Mouse (Mus musculus): Measurements from ENCODE around the gene Nucks1. TPM values are rescaled to one million over a fixed set of nuclear protein-coding genes. Genes with fewer than 3 reads are reported as not detected.

Gene Nucks1
- polyA plus RNA-seq, 1 experiment from 2014 or later: 49.2 TPM

GRCm38 (mm10) chr1:131961004-131961403 lies 50.7 kb downstream of the Nucks1 start:
- H3K36me3 ChIP-seq (replicated peaks): no peaks in the 10 kb centered on the region
- no peak overlapping the region for H3K4me3 ChIP-seq
- H3K27me3 ChIP-seq (replicated peaks): peaks cover 8% of the 10 kb centered on the region
- WGBS: 71% methylated on average over 2 of the region's 2 CpGs
- H3K9me3 ChIP-seq: no peaks in the 10 kb centered on the region
- H3K9ac ChIP-seq: no peak overlapping the region
- no peak overlapping the region for H3K4me2 ChIP-seq
- peaks cover 12% of the 10 kb centered on the region for H3K4me1 ChIP-seq
- H3K27ac ChIP-seq: no peak overlapping the region
- ATAC-seq (replicated peaks): no peak

DNA sequence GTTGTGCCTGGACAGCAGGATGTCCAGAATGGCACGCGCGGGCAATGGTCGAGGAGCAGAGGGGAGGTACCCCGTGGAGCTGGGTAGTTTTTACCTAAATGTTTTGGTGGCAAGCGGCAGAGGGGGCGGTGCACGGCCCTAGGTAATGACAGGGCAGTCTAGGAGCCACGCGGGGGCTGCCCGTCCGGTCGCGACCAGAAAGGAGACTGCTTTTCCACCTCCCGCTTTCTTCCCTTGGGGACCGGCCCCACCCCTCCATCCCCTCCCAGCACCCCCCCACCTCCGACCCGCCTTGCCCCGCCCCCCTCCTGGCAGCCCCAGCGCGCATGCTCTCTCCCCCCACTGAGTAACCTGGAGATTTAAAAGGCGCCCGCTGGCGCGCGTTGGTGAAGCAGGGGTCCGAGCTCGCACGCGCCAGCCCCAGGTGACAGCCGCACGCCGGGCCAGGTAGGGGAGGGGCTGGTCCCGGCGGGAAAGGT lies 52.3 kb downstream of the Nucks1 start, which contains the start of gene Slc45a3:
Gene Slc45a3 (plus strand): TSS at position 362 of the 479 bp plus-strand sequence.
- Histone ChIP-seq H3K27me3 (replicated peaks) (peaks cover 8% of the 10 kb centered on the region), H3K9ac (peak within 1 kb of the TSS; percentile 66), H3K36me3 (replicated peaks) (no peaks in the 10 kb centered on the region), H3K9me3 (no peaks in the 10 kb centered on the region), H3K4me3 (peak within 1 kb of the TSS; percentile 85), H3K27ac (no peak within 1 kb of the TSS), H3K4me2 (peak within 1 kb of the TSS; percentile 99), H3K4me1 (peaks cover 15% of the 10 kb centered on the region)
- peak; percentile 86 for ATAC-seq (replicated peaks)
- under 1% methylated on average over 34 of the region's 35 CpGs for WGBS

DNA sequence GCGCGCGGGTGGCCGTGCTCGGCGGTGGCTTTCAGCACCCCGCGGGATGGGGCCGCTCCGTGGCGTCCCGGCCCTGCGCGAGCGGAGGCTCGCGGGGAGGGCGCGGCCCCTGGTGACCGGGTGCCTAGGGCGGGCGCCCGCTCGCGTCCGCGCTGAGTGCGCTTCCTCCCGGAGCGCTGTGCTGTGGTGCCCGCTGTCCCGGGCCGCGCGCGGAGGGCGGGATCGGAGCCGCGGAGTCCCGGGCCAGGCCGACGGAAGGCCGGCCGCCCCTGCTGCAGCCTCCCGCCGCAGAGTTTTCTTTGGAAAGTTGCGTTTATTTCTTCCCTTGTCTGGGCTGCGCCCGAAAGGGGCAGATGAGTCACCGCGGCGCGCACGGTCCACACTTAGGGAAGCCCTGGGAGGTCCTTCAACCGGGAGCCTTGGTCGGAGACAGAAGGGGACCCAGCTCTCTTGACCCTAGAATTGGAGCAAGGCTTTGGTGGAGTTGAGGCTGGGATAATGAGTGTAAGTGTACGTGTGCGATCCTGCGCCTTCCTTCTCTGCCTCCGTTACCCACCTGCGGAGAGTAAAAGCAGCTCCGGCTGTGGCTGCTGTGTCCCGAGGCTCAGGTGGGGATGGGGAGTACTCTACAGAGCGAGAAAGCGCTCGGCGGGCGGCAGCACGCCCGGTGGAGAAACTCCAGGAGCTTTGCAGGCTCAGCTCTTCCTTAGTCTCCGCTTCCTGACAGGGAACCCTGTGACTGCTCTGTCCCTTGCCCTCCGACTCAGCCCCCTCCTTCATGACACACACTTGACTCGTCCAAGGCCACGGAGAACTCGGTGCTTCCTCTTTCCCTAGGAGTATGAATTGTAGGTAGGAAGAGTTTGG lies 53.0 kb downstream of the Nucks1 start:
- peak overlapping the region; percentile 99 for H3K4me2 ChIP-seq
- under 1% methylated on average over 75 of the region's 76 CpGs for WGBS
- peaks cover 8% of the 10 kb centered on the region for H3K27me3 ChIP-seq (replicated peaks)
- peak overlapping the region; percentile 85 for H3K4me3 ChIP-seq
- no peak overlapping the region for H3K27ac ChIP-seq
- peak; percentile 75 for ATAC-seq (replicated peaks)
- no peaks in the 10 kb centered on the region for H3K9me3 ChIP-seq
- H3K36me3 ChIP-seq (replicated peaks): no peaks in the 10 kb centered on the region
- H3K4me1 ChIP-seq: peaks cover 15% of the 10 kb centered on the region
- peak overlapping the region; percentile 66 for H3K9ac ChIP-seq

DNA sequence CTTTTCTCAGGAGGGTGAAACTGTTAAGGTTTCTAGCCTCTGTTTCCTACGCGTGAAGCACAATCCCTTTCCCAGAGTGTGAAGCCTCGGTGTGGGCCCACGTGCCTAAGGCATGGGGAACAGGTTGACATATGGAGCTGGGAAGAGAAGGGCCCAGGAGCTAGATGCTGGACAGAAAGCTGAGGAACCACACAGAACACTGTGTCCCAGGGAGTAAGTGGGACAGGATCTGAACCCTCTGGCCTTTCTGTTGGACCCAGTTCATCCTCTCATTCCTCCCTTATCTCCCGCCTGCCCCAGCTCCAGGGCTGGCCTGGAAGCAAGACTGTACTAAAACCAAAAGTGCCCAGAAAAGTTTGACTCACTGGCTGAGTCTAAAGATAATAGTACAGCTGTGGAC lies 53.8 kb downstream of the Nucks1 start:
- Histone ChIP-seq H3K4me1 (peaks cover 15% of the 10 kb centered on the region), H3K4me3 (peak overlapping the region; percentile 85), H3K9ac (peak overlapping the region; percentile 66; the same call in 1 of the 2 replicates), H3K27me3 (replicated peaks) (peaks cover 8% of the 10 kb centered on the region), H3K4me2 (peak overlapping the region; percentile 99), H3K9me3 (no peaks in the 10 kb centered on the region), H3K27ac (no peak overlapping the region), H3K36me3 (replicated peaks) (no peaks in the 10 kb centered on the region)
- no peak for ATAC-seq (replicated peaks)
- WGBS: 21% methylated on average over 5 of the region's 5 CpGs

GRCm38 (mm10) chr1:131964580-131964979 lies 54.2 kb downstream of the Nucks1 start:
- Histone ChIP-seq H3K9ac (no peak overlapping the region), H3K4me3 (no peak overlapping the region), H3K27ac (no peak overlapping the region), H3K36me3 (replicated peaks) (no peaks in the 10 kb centered on the region), H3K27me3 (replicated peaks) (peaks cover 8% of the 10 kb centered on the region), H3K4me1 (peaks cover 15% of the 10 kb centered on the region), H3K9me3 (no peaks in the 10 kb centered on the region), H3K4me2 (peak overlapping the region; percentile 99; the same call in 1 of the 2 replicates)
- WGBS: 58% methylated on average over 7 of the region's 7 CpGs
- no peak for ATAC-seq (replicated peaks)

DNA sequence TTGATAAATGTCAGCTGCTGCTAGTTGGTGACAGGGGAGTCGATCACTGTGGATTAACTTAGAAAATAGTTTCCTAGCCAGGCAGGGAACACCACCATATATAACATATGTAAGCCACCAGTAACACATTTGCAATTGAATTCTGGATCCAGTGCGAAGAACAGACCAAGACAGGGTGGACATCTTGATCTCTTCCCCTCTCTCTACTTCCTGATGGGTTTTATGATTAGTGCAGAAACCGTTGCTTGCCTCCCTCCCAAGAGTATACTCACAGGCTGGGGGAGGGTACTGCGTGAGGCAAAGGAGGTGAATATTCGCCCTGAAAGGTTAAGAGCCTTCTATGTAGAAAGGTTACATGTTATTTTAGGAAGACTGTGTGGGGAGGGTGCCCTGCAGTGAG lies 55.5 kb downstream of the Nucks1 start:
- WGBS: 38% methylated on average over 5 of the region's 5 CpGs
- Histone ChIP-seq H3K27ac (no peak overlapping the region), H3K9me3 (no peaks in the 10 kb centered on the region), H3K4me1 (peaks cover 19% of the 10 kb centered on the region), H3K9ac (no peak overlapping the region), H3K36me3 (replicated peaks) (no peaks in the 10 kb centered on the region), H3K4me2 (no peak overlapping the region), H3K27me3 (replicated peaks) (peaks cover 8% of the 10 kb centered on the region), H3K4me3 (no peak overlapping the region)
- no peak for ATAC-seq (replicated peaks)

- Histone ChIP-seq H3K9me3 (no peaks in the 10 kb centered on the region), H3K36me3 (replicated peaks) (no peaks in the 10 kb centered on the region), H3K4me2 (no peak overlapping the region), H3K4me3 (no peak overlapping the region), H3K27me3 (replicated peaks) (peaks cover 6% of the 10 kb centered on the region), H3K9ac (no peak overlapping the region), H3K27ac (no peak overlapping the region), H3K4me1 (peaks cover 29% of the 10 kb centered on the region)
- 72% methylated on average over 7 of the region's 7 CpGs for WGBS
- ATAC-seq (replicated peaks): no peak
These were observed 57.0 kb downstream of the Nucks1 start for GRCm38 (mm10) chr1:131967336-131967735.

GRCm38 (mm10) chr1:131968556-131968955 lies 58.2 kb downstream of the Nucks1 start:
- H3K9ac ChIP-seq: no peak overlapping the region
- no peaks in the 10 kb centered on the region for H3K36me3 ChIP-seq (replicated peaks)
- no peak overlapping the region for H3K4me2 ChIP-seq
- H3K27ac ChIP-seq: no peak overlapping the region
- H3K4me1 ChIP-seq: peaks cover 29% of the 10 kb centered on the region
- 26% methylated on average over 3 of the region's 3 CpGs for WGBS
- H3K4me3 ChIP-seq: no peak overlapping the region
- H3K9me3 ChIP-seq: no peaks in the 10 kb centered on the region
- H3K27me3 ChIP-seq (replicated peaks): 0 out of 2 replicates have a peak, but pooled peaks cover 2% of the 10 kb centered on the region
- no peak for ATAC-seq (replicated peaks)

DNA sequence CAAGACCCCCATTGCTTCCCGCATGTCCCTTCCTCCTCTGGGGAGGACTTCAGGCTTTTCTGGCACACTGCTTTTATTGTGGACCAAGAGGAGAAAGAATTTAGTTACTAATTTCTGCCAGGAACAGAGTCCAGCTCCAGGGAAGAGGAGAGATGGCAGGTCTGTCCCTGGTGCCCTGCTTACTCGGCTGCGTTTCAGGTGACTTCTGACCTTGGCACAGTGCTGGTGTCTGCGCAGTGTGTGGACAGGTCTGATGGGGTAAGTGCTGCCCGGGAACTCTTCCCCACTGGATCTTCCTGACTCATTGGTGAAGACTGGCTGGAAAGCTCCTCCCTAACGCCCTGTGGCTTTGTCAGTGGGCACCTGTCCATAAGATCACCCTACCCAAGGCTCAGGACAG lies 58.6 kb downstream of the Nucks1 start:
- Histone ChIP-seq H3K4me1 (peaks cover 25% of the 10 kb centered on the region), H3K27ac (no peak overlapping the region)
- ATAC-seq (replicated peaks): no peak

GRCm38 (mm10) chr1:131969825-131970224 lies 59.5 kb downstream of the Nucks1 start:
- peaks cover 25% of the 10 kb centered on the region for H3K4me1 ChIP-seq
- H3K4me3 ChIP-seq: no peak overlapping the region
- 39% methylated on average over 4 of the region's 4 CpGs for WGBS
- H3K9me3 ChIP-seq: no peaks in the 10 kb centered on the region
- no peak overlapping the region for H3K9ac ChIP-seq
- no peak for ATAC-seq (replicated peaks)
- H3K36me3 ChIP-seq (replicated peaks): no peaks in the 10 kb centered on the region
- H3K27me3 ChIP-seq (replicated peaks): no peaks in the 10 kb centered on the region
- H3K4me2 ChIP-seq: no peak overlapping the region
- H3K27ac ChIP-seq: no peak overlapping the region

More for the DNA sequence above, 58.6 kb downstream of the Nucks1 start:
- Histone ChIP-seq H3K4me2 (no peak overlapping the region), H3K9me3 (no peaks in the 10 kb centered on the region), H3K4me3 (no peak overlapping the region), H3K27me3 (replicated peaks) (0 out of 2 replicates have a peak, but pooled peaks cover 2% of the 10 kb centered on the region), H3K9ac (no peak overlapping the region), H3K36me3 (replicated peaks) (no peaks in the 10 kb centered on the region)
- 65% methylated on average over 6 of the region's 6 CpGs for WGBS

- H3K9ac ChIP-seq: no peak overlapping the region
- no peak for ATAC-seq (replicated peaks)
- no peak overlapping the region for H3K4me3 ChIP-seq
- H3K36me3 ChIP-seq (replicated peaks): no peaks in the 10 kb centered on the region
- H3K27ac ChIP-seq: peak overlapping the region; percentile 57
- WGBS: 39% methylated on average over 5 of the region's 5 CpGs
- H3K4me1 ChIP-seq: peaks cover 25% of the 10 kb centered on the region
- no peaks in the 10 kb centered on the region for H3K9me3 ChIP-seq
- H3K27me3 ChIP-seq (replicated peaks): no peaks in the 10 kb centered on the region
- H3K4me2 ChIP-seq: no peak overlapping the region
These were observed 60.0 kb downstream of the Nucks1 start for GRCm38 (mm10) chr1:131970322-131970660.

GRCm38 (mm10) chr1:131970661-131971520 lies 60.6 kb downstream of the Nucks1 start:
- H3K4me1 ChIP-seq: peaks cover 25% of the 10 kb centered on the region
- no peaks in the 10 kb centered on the region for H3K36me3 ChIP-seq (replicated peaks)
- no peaks in the 10 kb centered on the region for H3K27me3 ChIP-seq (replicated peaks)
- H3K4me2 ChIP-seq: 0 out of 2 replicates have a peak overlapping the region, but pooled peaks have one; percentile 4
- H3K27ac ChIP-seq: peak overlapping the region; percentile 57
- no peaks in the 10 kb centered on the region for H3K9me3 ChIP-seq
- peak; percentile 71 for ATAC-seq (replicated peaks)
- H3K4me3 ChIP-seq: no peak overlapping the region
- 5% methylated on average over 16 of the region's 16 CpGs for WGBS
- no peak overlapping the region for H3K9ac ChIP-seq

Data from midbrain, embryonic 15.5 days (tissue).